Mouse (Mus musculus): ENCODE measurements at regions not wholly inside any gene's neighbourhood (a gene's known extent, or its start where the extent isn't known, plus 50 kb on each side); places are given as distances from the start of the nearest gene placed in this dataset.

DNA sequence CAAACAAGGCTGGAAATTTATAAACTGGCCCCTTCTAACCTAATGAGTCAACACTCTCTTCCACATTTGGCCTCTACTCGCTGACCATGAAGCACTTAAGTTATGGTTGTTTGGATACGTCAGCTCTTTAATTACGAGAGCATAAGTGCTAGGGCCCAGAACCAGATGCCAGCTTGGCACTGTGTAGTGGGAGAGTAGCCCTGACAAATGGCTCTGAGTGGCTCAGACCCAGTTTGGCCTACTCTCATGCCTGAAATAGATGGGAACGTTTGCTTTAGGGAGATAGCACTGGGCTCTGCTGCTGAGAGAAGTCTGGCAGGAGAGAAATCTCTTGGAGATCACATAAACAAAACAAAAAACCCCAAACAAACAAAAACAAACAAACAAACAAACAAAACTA is 278.5 kb upstream of the Ubash3b start:
- TF ChIP-seq CTCF (IDR thresholded peaks at IDR 0.05; ENCODE audit: borderline replicate concordance, control insufficient read depth, extremely low read depth, insufficient read depth, low read length, poor library complexity) (no peak), POLR2A (IDR thresholded peaks at IDR 0.05; ENCODE audit: control insufficient read depth, extremely low read depth, insufficient read depth, low read length, poor library complexity) (no peak)
- no peak overlapping the region for H3K4me3 ChIP-seq (ENCODE audit: control insufficient read depth, insufficient read depth, low read length)
- no peaks in the 10 kb centered on the region for H3K27me3 ChIP-seq (ENCODE audit: control insufficient read depth, insufficient read depth, low read length)
- no peaks in the 10 kb centered on the region for H3K36me3 ChIP-seq (ENCODE audit: control insufficient read depth, insufficient read depth, low read length)
- no peak overlapping the region for H3K27ac ChIP-seq (ENCODE audit: control insufficient read depth, insufficient read depth, low read length)
- DNase-seq = no peak
- WGBS = 92% methylated on average over 4 of the region's 4 CpGs
- no peaks in the 10 kb centered on the region for H3K4me1 ChIP-seq (replicated peaks; ENCODE audit: control insufficient read depth, insufficient read depth, low read length)

DNA sequence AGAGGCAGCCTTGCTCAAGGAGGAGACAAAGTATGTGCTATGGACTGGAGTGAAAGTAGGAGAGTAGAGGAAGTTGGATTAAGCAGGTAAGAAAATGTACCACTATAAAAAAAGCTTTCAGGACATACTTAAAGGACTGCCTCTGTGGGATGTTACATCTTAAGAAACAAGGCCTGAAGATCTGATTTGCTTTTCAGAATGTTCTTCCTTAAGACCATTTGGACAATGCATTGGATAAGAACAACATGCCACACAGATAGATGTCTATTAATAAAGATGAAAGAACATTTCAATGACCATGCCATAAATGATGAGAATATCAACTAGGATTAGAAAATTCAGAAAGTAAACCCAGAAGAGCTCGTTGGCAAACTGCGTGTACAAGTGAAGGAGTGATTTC is 276.6 kb upstream of the Ubash3b start:
- Histone ChIP-seq H3K4me1 (replicated peaks; ENCODE audit: control insufficient read depth, insufficient read depth, low read length) (no peaks in the 10 kb centered on the region), H3K27ac (ENCODE audit: control insufficient read depth, insufficient read depth, low read length) (no peak overlapping the region), H3K4me3 (ENCODE audit: control insufficient read depth, insufficient read depth, low read length) (no peak overlapping the region), H3K36me3 (ENCODE audit: control insufficient read depth, insufficient read depth, low read length) (no peaks in the 10 kb centered on the region), H3K27me3 (ENCODE audit: control insufficient read depth, insufficient read depth, low read length) (no peaks in the 10 kb centered on the region)
- no peak for TF ChIP-seq CTCF (IDR thresholded peaks at IDR 0.05; ENCODE audit: borderline replicate concordance, control insufficient read depth, extremely low read depth, insufficient read depth, low read length, poor library complexity)
- no peak for TF ChIP-seq POLR2A (IDR thresholded peaks at IDR 0.05; ENCODE audit: control insufficient read depth, extremely low read depth, insufficient read depth, low read length, poor library complexity)
- 95% methylated on average over 2 of the region's 2 CpGs for WGBS
- no peak for DNase-seq

- no peak for DNase-seq
- no peaks in the 10 kb centered on the region for H3K36me3 ChIP-seq (ENCODE audit: control insufficient read depth, insufficient read depth, low read length)
- WGBS = 93% methylated on average over 16 of the region's 16 CpGs
- H3K27ac ChIP-seq (ENCODE audit: control insufficient read depth, insufficient read depth, low read length) = no peak overlapping the region
- TF ChIP-seq CTCF (IDR thresholded peaks at IDR 0.05; ENCODE audit: borderline replicate concordance, control insufficient read depth, extremely low read depth, insufficient read depth, low read length, poor library complexity) (no peak), POLR2A (IDR thresholded peaks at IDR 0.05; ENCODE audit: control insufficient read depth, extremely low read depth, insufficient read depth, low read length, poor library complexity) (no peak)
- H3K4me3 ChIP-seq (ENCODE audit: control insufficient read depth, insufficient read depth, low read length) = no peak overlapping the region
- H3K27me3 ChIP-seq (ENCODE audit: control insufficient read depth, insufficient read depth, low read length) = no peaks in the 10 kb centered on the region
- H3K4me1 ChIP-seq (replicated peaks; ENCODE audit: control insufficient read depth, insufficient read depth, low read length) = no peaks in the 10 kb centered on the region
These were observed 269.2 kb upstream of the Ubash3b start for GRCm38 (mm10) chr9:41430391-41431343.

DNA sequence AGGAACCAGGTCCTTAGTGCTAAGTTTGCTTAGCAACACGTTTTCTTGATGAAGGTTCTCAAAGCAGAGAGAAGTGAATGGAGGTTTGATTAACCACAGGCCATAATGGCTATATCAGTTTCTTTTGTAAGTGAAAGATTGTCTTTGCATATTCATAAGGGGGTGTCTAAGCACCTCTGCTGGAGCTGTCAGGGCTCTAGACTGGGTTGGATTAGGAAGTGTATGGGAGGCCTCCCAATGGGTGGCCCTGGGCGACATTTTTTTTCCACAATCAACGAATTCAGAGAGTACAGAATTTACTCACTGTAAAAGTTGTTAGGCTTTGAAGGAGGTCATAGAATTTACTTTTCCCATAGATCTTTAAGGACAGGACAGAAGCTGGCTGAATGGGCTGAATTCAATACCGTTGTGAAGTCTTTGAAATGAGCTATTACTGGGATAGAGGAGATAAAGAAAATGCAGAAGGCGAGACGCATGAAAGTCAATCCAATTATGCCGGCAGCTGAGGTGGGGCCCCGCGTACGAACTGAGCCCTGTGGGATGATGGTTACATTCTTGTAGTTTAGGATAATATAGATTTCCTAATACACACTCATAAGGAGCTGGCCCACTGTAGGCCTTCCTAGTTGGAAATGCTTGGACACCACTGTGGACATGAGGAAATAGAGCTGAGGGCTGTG is 268.4 kb upstream of the Ubash3b start:
- no peaks in the 10 kb centered on the region for H3K4me1 ChIP-seq (replicated peaks; ENCODE audit: control insufficient read depth, insufficient read depth, low read length)
- whole genome bisulfite sequencing = 94% methylated on average over 10 of the region's 10 CpGs
- H3K36me3 ChIP-seq (ENCODE audit: control insufficient read depth, insufficient read depth, low read length) = no peaks in the 10 kb centered on the region
- no peak for DNase-seq
- no peak for TF ChIP-seq CTCF (IDR thresholded peaks at IDR 0.05; ENCODE audit: borderline replicate concordance, control insufficient read depth, extremely low read depth, insufficient read depth, low read length, poor library complexity)
- no peak for TF ChIP-seq POLR2A (IDR thresholded peaks at IDR 0.05; ENCODE audit: control insufficient read depth, extremely low read depth, insufficient read depth, low read length, poor library complexity)
- H3K4me3 ChIP-seq (ENCODE audit: control insufficient read depth, insufficient read depth, low read length) = no peak overlapping the region
- no peak overlapping the region for H3K27ac ChIP-seq (ENCODE audit: control insufficient read depth, insufficient read depth, low read length)
- no peaks in the 10 kb centered on the region for H3K27me3 ChIP-seq (ENCODE audit: control insufficient read depth, insufficient read depth, low read length)

DNA sequence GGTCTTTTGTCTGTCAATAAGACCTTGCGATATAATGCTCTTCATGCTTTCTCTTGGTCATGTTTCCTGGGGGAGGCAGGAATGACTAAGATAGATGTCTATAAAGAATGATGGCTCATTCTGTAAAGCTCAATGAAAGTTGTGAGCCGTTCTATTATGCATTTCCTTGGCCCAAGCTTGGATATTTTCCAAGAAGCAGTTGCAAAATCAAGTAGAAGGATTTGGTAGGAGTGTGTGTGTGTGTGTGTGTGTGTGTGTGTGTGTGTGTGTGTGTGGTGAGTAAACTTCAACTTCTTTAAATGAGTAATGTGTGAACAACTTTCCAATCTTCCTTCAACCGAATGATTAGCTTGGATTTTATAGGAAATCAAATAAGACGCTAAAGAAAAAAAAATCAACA is 267.7 kb upstream of the Ubash3b start:
- WGBS = 91% methylated on average over 4 of the region's 4 CpGs
- no peak overlapping the region for H3K4me3 ChIP-seq (ENCODE audit: control insufficient read depth, insufficient read depth, low read length)
- no peaks in the 10 kb centered on the region for H3K4me1 ChIP-seq (replicated peaks; ENCODE audit: control insufficient read depth, insufficient read depth, low read length)
- no peaks in the 10 kb centered on the region for H3K36me3 ChIP-seq (ENCODE audit: control insufficient read depth, insufficient read depth, low read length)
- no peak for DNase-seq
- H3K27me3 ChIP-seq (ENCODE audit: control insufficient read depth, insufficient read depth, low read length) = no peaks in the 10 kb centered on the region
- no peak overlapping the region for H3K27ac ChIP-seq (ENCODE audit: control insufficient read depth, insufficient read depth, low read length)
- TF ChIP-seq POLR2A (IDR thresholded peaks at IDR 0.05; ENCODE audit: control insufficient read depth, extremely low read depth, insufficient read depth, low read length, poor library complexity) (no peak), CTCF (IDR thresholded peaks at IDR 0.05; ENCODE audit: borderline replicate concordance, control insufficient read depth, extremely low read depth, insufficient read depth, low read length, poor library complexity) (no peak)

DNA sequence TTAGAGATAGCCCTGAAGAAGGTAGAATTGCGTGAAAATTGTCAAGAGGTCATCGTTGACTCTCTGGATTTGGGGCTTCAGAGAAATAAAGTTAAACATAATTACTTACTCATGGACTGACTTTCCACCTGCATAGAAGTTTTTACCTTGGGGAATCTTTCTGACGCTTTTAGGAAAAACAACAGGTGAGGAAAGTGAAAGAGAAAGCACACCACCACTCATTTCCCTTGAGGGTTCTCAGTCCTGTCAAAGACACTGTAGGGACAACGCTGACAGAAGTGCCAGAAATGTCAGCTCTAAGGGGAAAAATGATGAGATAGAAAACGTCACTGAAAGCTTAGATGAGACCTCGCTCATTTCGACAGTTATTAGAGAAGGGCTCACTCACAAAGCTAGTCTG is 265.2 kb upstream of the Ubash3b start:
- Histone ChIP-seq H3K27ac (ENCODE audit: control insufficient read depth, insufficient read depth, low read length) (no peak overlapping the region), H3K4me1 (replicated peaks; ENCODE audit: control insufficient read depth, insufficient read depth, low read length) (no peaks in the 10 kb centered on the region), H3K27me3 (ENCODE audit: control insufficient read depth, insufficient read depth, low read length) (no peaks in the 10 kb centered on the region), H3K4me3 (ENCODE audit: control insufficient read depth, insufficient read depth, low read length) (no peak overlapping the region), H3K36me3 (ENCODE audit: control insufficient read depth, insufficient read depth, low read length) (no peaks in the 10 kb centered on the region)
- WGBS = 54% methylated on average over 7 of the region's 7 CpGs
- TF ChIP-seq POLR2A (IDR thresholded peaks at IDR 0.05; ENCODE audit: control insufficient read depth, extremely low read depth, insufficient read depth, low read length, poor library complexity) = no peak
- no peak for TF ChIP-seq CTCF (IDR thresholded peaks at IDR 0.05; ENCODE audit: borderline replicate concordance, control insufficient read depth, extremely low read depth, insufficient read depth, low read length, poor library complexity)
- no peak for DNase-seq
